Mouse (Mus musculus) lung, embryonic 15.5 days (tissue): Measurements from ENCODE around the gene Lmntd1. TPM values are rescaled to one million over a fixed set of nuclear protein-coding genes. Genes with fewer than 3 reads are reported as not detected.

Experiments
- ATAC-seq: fragments of 200-750 bp; cut with Nextera tagmentation; 2 replicates; pipeline ENCODE4 v1.8.0; 2017; ENCODE audit warnings: moderate number of reproducible peaks, borderline replicate concordance; ENCODE audit not compliant: low FRiP score, low TSS enrichment; ENCODE audit errors: extremely low read depth
- H3K27ac ChIP-seq: fragments of 300-500 bp; sonication (generic); 2 replicates; pipeline ENCODE4 v1.5.1; 2015; ENCODE audit warnings: moderate library complexity, mild to moderate bottlenecking, inconsistent platforms
- H3K27me3 ChIP-seq: fragments of 300-500 bp; sonication (generic); 2 replicates; pipeline ENCODE4 v1.6.1; 2015; ENCODE audit warnings: inconsistent platforms
- H3K36me3 ChIP-seq: fragments of 300-500 bp; sonication (generic); 2 replicates; pipeline ENCODE4 v1.6.1; 2015; ENCODE audit warnings: inconsistent platforms
- H3K4me1 ChIP-seq: fragments of 300-500 bp; sonication (generic); 2 replicates; pipeline ENCODE4 v1.6.1; 2015; ENCODE audit warnings: inconsistent platforms
- H3K4me2 ChIP-seq: fragments of 300-500 bp; sonication (generic); 2 replicates; pipeline ENCODE4 v1.6.1; 2015; ENCODE audit warnings: inconsistent platforms, mild to moderate bottlenecking, moderate library complexity
- H3K4me3 ChIP-seq: fragments of 300-500 bp; sonication (generic); 2 replicates; pipeline ENCODE4 v1.5.1; 2015; ENCODE audit warnings: mild to moderate bottlenecking, inconsistent platforms
- H3K9ac ChIP-seq: fragments of 300-500 bp; sonication (generic); 2 replicates; pipeline ENCODE4 v1.6.1; 2015; ENCODE audit warnings: inconsistent platforms
- H3K9me3 ChIP-seq: fragments of 300-500 bp; sonication (generic); 2 replicates; pipeline ENCODE4 v1.6.1; 2016; ENCODE audit warnings: inconsistent platforms
- WGBS: fragments of 180-500 bp; shearing (Covaris S2); methylation state at CpG from one replicate; pipeline ENCODE4 v1.1.7; 2015; 5-methylcytosine and 5-hydroxymethylcytosine counted together
- polyA plus RNA-seq: library from polyadenylated mRNA; unstranded; fragments of >200 nt; fragmentation: Nextera tagmentation; extraction: Ambion mirVana; gene quantifications from 2 replicates; pipeline ENCODE4 v1.2.1, GENCODE M21; 2015

Lmntd1 gene
- polyA plus RNA-seq, 1 experiment from 2014 or later, result 1.9 TPM

DNA sequence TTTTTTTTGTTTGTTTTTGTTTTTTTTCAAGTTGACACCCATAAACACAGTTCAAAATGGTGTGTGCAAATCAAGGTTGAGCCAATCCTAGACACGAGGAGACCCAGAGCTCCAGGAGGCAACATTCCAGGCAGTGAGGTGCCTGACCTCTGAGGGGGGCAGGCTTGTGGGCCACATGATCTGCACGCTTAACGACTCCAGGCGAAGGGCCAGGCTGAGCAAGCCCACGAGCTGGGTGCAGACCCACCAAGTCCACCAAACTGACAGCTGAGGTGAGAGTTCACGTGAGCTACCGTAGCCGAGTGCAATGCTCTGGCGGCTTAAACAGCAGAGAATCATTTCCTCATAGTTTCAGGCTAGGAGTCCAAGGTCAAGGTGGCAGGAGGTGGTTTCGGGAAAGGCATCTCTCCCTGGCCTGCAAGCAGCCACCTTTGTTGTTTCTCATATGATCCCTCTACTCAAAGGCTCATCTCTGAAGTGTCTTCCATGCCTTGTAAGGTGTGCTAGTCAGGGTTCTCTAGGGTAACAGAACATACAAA, 136.7 kb downstream of the Lmntd1 start:
- no peak for ATAC-seq

DNA sequence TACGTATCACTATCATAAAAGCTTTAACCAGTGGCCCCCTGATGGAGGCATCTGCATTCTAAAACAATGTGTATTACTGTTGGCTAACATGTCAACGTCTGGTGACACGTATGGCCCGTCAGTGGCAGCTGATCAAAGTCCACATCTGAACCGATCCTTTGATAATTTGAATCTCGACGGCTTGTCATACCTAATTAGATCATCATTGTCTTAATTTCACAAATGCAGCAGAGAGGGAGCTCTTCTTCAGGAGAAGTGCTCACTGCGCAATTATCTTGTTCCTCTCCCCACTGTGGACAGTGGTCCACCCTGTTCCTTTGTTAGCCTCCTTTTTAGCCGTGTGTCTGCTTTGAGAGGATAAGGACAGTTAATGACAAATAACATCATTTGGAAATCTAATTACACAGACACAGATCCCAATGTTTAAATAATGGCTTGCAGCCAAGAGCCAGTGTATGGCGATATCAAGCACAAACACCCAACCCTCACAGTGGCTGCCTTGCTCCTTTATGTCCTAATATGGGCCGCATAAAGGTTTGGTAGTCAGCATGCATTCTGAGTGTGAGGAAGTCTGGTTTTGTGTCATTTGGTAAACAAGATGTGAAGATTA, 142.4 kb downstream of the Lmntd1 start:
- Histone ChIP-seq H3K27ac (no peak overlapping the region), H3K36me3 (no peaks in the 10 kb centered on the region), H3K4me2 (no peak overlapping the region), H3K27me3 (no peaks in the 10 kb centered on the region), H3K9me3 (no peaks in the 10 kb centered on the region), H3K4me3 (no peak overlapping the region), H3K4me1 (peaks cover 8% of the 10 kb centered on the region; the same call in 1 of the 2 replicates), H3K9ac (no peak overlapping the region)
- peak; percentile 71 for ATAC-seq
- 46% methylated on average over 11 of the region's 11 CpGs for WGBS

More for the DNA sequence above, 136.7 kb downstream of the Lmntd1 start:
- H3K36me3 ChIP-seq, result no peaks in the 10 kb centered on the region
- H3K9me3 ChIP-seq, result no peaks in the 10 kb centered on the region
- H3K4me3 ChIP-seq, result no peak overlapping the region
- 61% methylated on average over 10 of the region's 10 CpGs for WGBS
- H3K4me1 ChIP-seq, result peaks cover 22% of the 10 kb centered on the region
- no peak overlapping the region for H3K9ac ChIP-seq
- no peak overlapping the region for H3K4me2 ChIP-seq
- H3K27me3 ChIP-seq, result no peaks in the 10 kb centered on the region
- no peak overlapping the region for H3K27ac ChIP-seq

DNA sequence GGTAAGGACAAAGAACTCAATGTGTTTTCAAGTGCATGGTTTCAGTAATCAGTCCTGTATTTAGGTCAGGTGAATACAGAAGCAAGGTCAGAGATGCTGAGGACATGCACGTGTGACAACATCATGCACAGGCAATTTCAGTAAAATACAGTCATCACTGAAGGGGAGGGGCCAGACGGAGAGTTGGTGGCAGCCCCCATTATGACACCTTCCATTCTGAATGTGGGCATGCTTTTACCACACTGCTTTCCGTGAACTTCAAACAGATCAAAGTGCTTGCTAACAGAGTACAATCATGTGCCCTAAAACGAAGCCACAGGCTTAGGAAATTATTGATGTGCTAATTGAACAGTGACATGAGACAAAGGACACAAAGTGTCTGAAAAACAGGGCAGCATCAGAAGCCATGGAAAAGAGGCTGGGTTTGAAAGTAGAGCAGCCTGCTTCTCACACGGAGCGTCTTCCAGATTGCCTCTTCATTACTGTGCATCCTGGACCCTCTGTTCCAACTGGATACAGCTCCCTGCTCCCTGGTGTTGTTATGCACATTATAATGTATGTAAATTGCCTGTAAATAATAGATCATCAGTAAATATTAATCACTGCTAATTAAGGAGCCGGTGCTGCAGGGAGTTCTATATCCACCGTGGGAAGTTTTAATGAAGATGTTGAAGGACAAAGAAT, 144.7 kb downstream of the Lmntd1 start:
- no peaks in the 10 kb centered on the region for H3K27me3 ChIP-seq
- peaks cover 8% of the 10 kb centered on the region; the same call in 1 of the 2 replicates for H3K4me1 ChIP-seq
- H3K36me3 ChIP-seq, result no peaks in the 10 kb centered on the region
- H3K4me2 ChIP-seq, result no peak overlapping the region
- H3K27ac ChIP-seq, result no peak overlapping the region
- WGBS, result 69% methylated on average over 8 of the region's 8 CpGs
- H3K4me3 ChIP-seq, result no peak overlapping the region
- no peak overlapping the region for H3K9ac ChIP-seq
- no peak for ATAC-seq
- no peaks in the 10 kb centered on the region for H3K9me3 ChIP-seq

DNA sequence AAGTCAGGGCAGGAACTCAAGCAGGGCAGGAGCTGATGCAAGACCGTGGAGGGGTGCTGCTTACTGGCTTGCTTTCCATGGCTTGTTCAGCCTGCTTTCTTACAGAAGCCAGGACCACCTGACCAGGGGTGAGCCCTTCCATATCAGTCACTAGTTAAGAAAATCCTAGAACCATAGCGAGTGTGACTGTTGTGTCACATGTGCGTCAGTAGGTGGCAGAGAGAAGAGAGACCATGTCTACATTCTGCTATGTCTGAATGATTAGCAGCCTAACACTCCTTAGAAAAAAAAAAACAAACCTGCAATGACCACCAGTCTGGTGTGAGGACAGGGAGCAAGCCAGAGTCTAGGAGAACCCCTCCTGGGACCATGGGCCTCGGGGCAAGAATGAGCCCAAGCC, 150.1 kb downstream of the Lmntd1 start:
- H3K4me2 ChIP-seq, result no peak overlapping the region
- no peaks in the 10 kb centered on the region for H3K27me3 ChIP-seq
- H3K9me3 ChIP-seq, result no peaks in the 10 kb centered on the region
- no peak overlapping the region for H3K4me3 ChIP-seq
- H3K36me3 ChIP-seq, result no peaks in the 10 kb centered on the region
- WGBS, result 83% methylated on average over 4 of the region's 4 CpGs
- no peak overlapping the region for H3K9ac ChIP-seq
- H3K4me1 ChIP-seq, result peaks cover 12% of the 10 kb centered on the region; the same call in 1 of the 2 replicates
- no peak overlapping the region for H3K27ac ChIP-seq
- no peak for ATAC-seq

DNA sequence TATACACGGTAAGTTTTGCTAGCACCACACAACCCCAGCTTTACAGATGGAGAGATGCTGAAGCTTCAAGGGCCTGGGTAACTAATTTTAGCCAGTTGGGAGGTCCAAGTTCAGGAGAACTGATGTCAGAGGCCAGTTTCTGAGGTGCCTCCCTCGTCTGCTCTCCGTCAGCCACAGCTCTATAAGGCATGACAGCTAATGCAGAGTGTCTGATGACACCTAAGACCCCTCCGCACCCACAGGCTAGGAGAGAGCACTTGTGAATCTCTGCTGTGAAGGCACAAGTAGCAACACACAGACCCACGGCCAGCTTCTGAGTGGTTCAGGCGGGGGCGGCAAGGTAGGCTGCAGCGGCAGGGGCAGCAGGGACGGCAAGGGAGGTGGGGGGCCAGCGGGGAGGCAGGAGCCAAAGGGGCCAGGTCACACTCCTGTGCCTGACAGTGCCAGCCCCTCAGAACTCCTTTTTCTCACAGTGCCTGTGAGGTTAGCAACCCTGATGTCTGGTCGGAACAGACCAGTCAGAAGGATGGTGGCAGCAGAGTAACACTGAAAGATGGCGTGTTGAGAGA, 151.4 kb downstream of the Lmntd1 start:
- no peak for ATAC-seq
- H3K9me3 ChIP-seq, result no peaks in the 10 kb centered on the region
- no peak overlapping the region for H3K4me2 ChIP-seq
- peaks cover 12% of the 10 kb centered on the region; the same call in 1 of the 2 replicates for H3K4me1 ChIP-seq
- no peaks in the 10 kb centered on the region for H3K27me3 ChIP-seq
- no peaks in the 10 kb centered on the region for H3K36me3 ChIP-seq
- 47% methylated on average over 12 of the region's 12 CpGs for WGBS
- no peak overlapping the region for H3K27ac ChIP-seq
- no peak overlapping the region for H3K9ac ChIP-seq
- no peak overlapping the region for H3K4me3 ChIP-seq

DNA sequence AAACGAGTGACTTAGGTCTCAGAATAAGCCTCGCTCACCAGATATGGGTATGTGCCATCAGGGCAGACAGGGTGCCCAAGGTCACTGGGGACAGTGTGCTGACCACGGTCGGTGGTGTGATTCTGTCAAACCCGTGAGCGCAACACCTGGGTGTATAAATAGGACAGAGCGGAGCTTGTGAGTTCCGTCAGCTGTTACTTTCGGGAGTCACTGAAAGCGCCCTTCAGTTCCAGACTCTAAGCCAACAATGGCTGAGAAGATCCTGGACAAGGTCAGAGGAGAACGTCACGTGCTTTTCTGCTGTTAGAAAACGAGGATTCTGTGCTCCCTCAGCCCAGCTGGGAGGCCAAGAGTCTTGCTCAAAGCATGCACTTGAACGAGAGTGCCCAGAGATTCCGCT, 157.1 kb downstream of the Lmntd1 start:
- no peaks in the 10 kb centered on the region for H3K9me3 ChIP-seq
- H3K9ac ChIP-seq, result no peak overlapping the region
- 0 out of 2 replicates have a peak, but pooled peaks cover 9% of the 10 kb centered on the region for H3K4me1 ChIP-seq
- H3K27ac ChIP-seq, result no peak overlapping the region
- ATAC-seq, result peak; percentile 36; the same call in 1 of the 2 replicates
- WGBS, result 37% methylated on average over 15 of the region's 15 CpGs
- no peak overlapping the region for H3K4me3 ChIP-seq
- no peaks in the 10 kb centered on the region for H3K36me3 ChIP-seq
- no peak overlapping the region for H3K4me2 ChIP-seq
- H3K27me3 ChIP-seq, result no peaks in the 10 kb centered on the region

DNA sequence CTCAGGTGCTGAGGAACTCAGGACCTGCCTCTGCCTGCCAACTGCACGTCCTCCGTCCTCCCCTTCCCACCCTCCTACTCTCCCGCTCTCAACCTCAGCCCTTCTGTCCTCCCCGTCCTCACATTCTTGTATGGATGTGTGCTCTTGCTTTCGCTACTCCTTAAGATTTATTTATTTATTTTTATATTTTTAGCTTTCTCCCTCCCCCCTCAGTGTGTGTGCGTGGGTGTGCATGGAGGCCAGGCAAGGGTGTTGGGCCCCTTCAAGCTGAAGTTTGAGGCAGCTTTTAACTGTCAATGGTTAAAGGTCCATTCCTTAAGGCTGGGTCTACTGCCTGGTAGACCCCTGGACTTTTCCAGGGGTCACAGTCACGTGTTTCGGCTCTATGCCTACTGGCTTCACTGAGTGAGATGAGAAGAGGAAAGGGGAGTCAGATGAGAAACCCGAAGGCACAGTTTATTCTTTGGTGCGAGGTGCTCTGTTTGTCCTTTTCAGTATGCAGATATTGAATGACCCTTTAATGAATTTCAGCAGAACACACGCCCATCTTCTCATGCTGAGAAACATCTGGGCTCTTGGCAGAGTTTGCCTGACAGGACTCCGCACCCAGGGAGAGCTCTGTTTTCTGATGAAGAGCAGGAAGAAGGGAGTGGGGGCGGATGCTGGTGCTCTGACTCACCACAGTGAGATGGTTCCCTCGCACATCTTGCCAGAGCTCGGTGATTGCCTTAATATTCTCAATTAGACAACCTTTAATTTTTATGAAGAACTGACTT, 163.3 kb downstream of the Lmntd1 start:
- ATAC-seq, result 0 out of 2 replicates have a peak, but pooled peaks have one; percentile 25
- H3K9me3 ChIP-seq, result no peaks in the 10 kb centered on the region
- 52% methylated on average over 15 of the region's 15 CpGs for WGBS
- peaks cover 26% of the 10 kb centered on the region for H3K4me1 ChIP-seq
- H3K36me3 ChIP-seq, result no peaks in the 10 kb centered on the region
- no peak overlapping the region for H3K27ac ChIP-seq
- H3K9ac ChIP-seq, result no peak overlapping the region
- H3K4me2 ChIP-seq, result no peak overlapping the region
- no peaks in the 10 kb centered on the region for H3K27me3 ChIP-seq
- H3K4me3 ChIP-seq, result no peak overlapping the region

DNA sequence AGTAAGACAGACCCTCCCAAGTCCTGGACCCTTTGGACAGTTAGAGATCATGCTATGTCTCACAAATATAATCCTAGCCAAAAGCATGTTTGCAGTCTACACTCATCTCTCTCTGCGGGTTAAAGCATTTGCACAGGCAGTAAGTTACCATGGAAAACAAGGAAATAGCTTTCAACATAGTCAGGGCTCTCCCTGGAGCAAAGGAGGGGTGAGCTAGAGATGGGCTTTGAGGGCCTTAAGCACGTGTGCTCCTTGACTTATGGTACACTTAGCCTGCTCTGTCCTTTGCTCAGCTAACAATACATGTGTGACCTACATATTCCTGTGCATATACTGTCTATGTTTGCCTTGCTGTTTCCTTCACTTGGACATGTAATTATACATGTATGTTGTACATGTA, 165.8 kb downstream of the Lmntd1 start:
- no peaks in the 10 kb centered on the region for H3K27me3 ChIP-seq
- 40% methylated on average over 2 of the region's 2 CpGs for WGBS
- H3K4me1 ChIP-seq, result peaks cover 34% of the 10 kb centered on the region
- no peaks in the 10 kb centered on the region for H3K36me3 ChIP-seq
- ATAC-seq, result no peak
- no peak overlapping the region for H3K4me3 ChIP-seq
- no peaks in the 10 kb centered on the region for H3K9me3 ChIP-seq
- no peak overlapping the region for H3K9ac ChIP-seq
- no peak overlapping the region for H3K4me2 ChIP-seq
- no peak overlapping the region for H3K27ac ChIP-seq

DNA sequence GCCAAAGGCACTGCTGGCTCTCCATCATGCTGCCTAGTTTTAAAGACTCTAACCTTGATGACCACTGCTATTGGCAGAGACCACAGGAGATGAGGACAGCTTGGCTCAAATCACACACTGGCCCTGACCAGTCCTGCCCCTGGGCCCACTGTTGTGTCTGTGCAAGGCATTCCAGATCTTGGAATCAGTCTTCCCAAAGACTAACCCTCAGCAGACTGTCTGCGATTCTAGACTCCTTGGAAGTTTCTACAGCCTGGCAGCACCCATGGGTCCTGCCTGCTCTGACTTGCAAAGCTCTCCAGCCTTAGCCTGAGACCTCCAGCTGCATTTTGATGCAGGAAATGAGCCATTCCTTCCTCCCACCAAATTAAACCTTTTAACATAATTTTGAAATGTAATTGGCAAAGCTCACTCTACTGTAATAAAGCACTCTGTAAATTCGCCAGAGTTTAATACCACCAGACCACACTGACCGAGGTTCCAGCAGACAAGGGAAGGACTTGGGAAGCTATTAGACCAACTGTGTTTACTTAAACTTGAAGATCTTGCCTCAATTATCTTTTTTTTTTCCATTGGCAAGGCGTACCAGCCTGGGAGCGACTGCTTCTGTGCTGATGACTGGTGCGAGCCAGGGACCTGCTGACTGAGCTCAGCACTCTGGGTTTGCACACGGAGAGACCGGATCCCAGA, 168.2 kb downstream of the Lmntd1 start:
- Histone ChIP-seq H3K27me3 (no peaks in the 10 kb centered on the region), H3K27ac (peak overlapping the region; percentile 77), H3K9ac (no peak overlapping the region), H3K4me1 (peaks cover 29% of the 10 kb centered on the region), H3K9me3 (no peaks in the 10 kb centered on the region), H3K4me3 (no peak overlapping the region), H3K36me3 (no peaks in the 10 kb centered on the region), H3K4me2 (no peak overlapping the region)
- peak; percentile 49; the same call in 1 of the 2 replicates for ATAC-seq
- 53% methylated on average over 8 of the region's 8 CpGs for WGBS

DNA sequence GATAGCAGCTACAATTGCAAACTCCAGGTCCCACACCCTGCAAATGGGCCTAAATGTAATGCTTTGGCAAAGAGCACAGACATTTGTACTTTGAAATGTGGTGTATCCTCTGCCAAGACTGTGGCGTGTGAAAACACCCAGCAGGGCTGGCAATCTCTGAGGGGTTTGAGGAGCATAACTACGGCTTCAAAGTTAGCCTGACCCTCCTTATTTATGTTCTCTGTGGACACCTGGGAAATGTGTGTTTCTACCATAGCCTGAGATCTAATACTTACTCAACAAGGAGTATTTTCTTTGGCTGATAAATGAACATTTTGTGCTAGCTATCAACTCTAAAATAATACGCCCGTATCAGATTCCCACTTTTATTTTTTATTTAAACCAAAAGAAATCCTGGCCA, 168.7 kb downstream of the Lmntd1 start:
- H3K4me1 ChIP-seq, result peaks cover 24% of the 10 kb centered on the region
- ATAC-seq, result no peak
- H3K4me2 ChIP-seq, result no peak overlapping the region
- no peaks in the 10 kb centered on the region for H3K27me3 ChIP-seq
- H3K9ac ChIP-seq, result no peak overlapping the region
- no peak overlapping the region for H3K4me3 ChIP-seq
- H3K9me3 ChIP-seq, result no peaks in the 10 kb centered on the region
- H3K27ac ChIP-seq, result peak overlapping the region; percentile 77
- 51% methylated on average over 4 of the region's 4 CpGs for WGBS
- H3K36me3 ChIP-seq, result no peaks in the 10 kb centered on the region

DNA sequence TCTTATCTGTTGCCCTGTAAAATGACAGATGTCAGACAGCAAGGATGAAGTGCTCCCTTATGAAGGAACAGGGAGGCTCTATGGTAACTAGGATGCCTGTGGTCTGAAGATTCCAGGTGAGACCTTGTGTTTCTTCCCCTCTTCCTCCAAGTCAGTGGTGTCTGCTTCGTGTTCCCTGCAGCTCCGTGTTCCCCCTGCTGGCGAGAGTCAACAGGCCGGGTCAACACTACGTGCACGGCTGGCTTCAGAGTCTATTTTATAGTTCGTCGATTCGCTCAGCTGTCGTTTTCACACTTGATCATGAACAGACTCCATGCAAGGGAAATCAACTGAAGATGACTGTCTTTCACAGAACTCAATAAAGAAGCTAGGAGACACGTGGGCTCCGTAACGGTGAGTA, 171.3 kb downstream of the Lmntd1 start:
- Histone ChIP-seq H3K4me2 (no peak overlapping the region), H3K4me3 (no peak overlapping the region), H3K27ac (no peak overlapping the region), H3K9me3 (no peaks in the 10 kb centered on the region), H3K36me3 (no peaks in the 10 kb centered on the region), H3K9ac (no peak overlapping the region), H3K4me1 (peaks cover 10% of the 10 kb centered on the region), H3K27me3 (no peaks in the 10 kb centered on the region)
- 46% methylated on average over 13 of the region's 13 CpGs for WGBS
- no peak for ATAC-seq
